Mouse (Mus musculus): ENCODE data around the gene Eif1. TPM values are rescaled to one million over a fixed set of nuclear protein-coding genes. Genes with fewer than 3 reads are reported as not detected.
"Not testable (repeated sequence)": the region's sequence is repeated elsewhere in the genome, so short reads cannot be mapped to it uniquely, and the experiment has no call there.

Eif1 gene
- polyA plus RNA-seq, 1 experiment from 2014 or later: 674 TPM

GRCm38 (mm10) chr11:100288942-100289341, 30.7 kb upstream of the Eif1 start:
- ATAC-seq (peak; percentile 11), DNase-seq (ENCODE audit: low read depth, low spot score) (peak; percentile 31)
- POLR2A ChIA-PET: interaction anchor here (0.6 to 0.7 kb wide), 2 partner anchors 9 to 337 kb away, joined by 3 to 5 read pairs; no protein-coding TSS in a partner anchor
- H3K27me3 ChIP-seq: no peaks in the 10 kb centered on the region
- CTCF ChIA-PET: interaction anchor here (0.9 kb wide), 1 partner anchor 9 kb away, joined by 7 read pairs; no protein-coding TSS in a partner anchor
- no peak for TF ChIP-seq CTCF (IDR thresholded peaks at IDR 0.05)
- in situ Hi-C loops (cut with MboI; ENCODE audit: low pct_unique_long_range_greater_than_20kb): no loop called here

- POLR2A ChIA-PET: no interaction called here
- no peaks in the 10 kb centered on the region for H3K27me3 ChIP-seq
- ATAC-seq (peak; percentile 47), DNase-seq (ENCODE audit: low read depth, low spot score) (peak; percentile 56)
- TF ChIP-seq CTCF (IDR thresholded peaks at IDR 0.05): no peak
- CTCF ChIA-PET: interaction anchor here (0.8 to 11.7 kb wide), 3 partner anchors 6 to 121 kb away, joined by 5 to 210 read pairs (median 5); no protein-coding TSS in a partner anchor
- in situ Hi-C loops (cut with MboI; ENCODE audit: low pct_unique_long_range_greater_than_20kb): loop anchor here (5.0 kb wide), 1 partner anchor 908 kb away; no protein-coding TSS in a partner anchor
Observed at GRCm38 (mm10) chr11:100290235-100290634, 29.4 kb upstream of the Eif1 start.

GRCm38 (mm10) chr11:100292884-100293283, 26.8 kb upstream of the Eif1 start:
- POLR2A ChIA-PET: no interaction called here
- no peaks in the 10 kb centered on the region for H3K27me3 ChIP-seq
- DNase-seq (ENCODE audit: low read depth, low spot score): no peak
- TF ChIP-seq CTCF (IDR thresholded peaks at IDR 0.05): no peak
- in situ Hi-C loops (cut with MboI; ENCODE audit: low pct_unique_long_range_greater_than_20kb): loop anchor here (5.0 kb wide), 1 partner anchor 911 kb away; no protein-coding TSS in a partner anchor
- ATAC-seq: no peak
- CTCF ChIA-PET: interaction anchor here (1.3 to 11.7 kb wide), 2 partner anchors 9 to 14 kb away, joined by 3 to 210 read pairs; no protein-coding TSS in a partner anchor

DNA sequence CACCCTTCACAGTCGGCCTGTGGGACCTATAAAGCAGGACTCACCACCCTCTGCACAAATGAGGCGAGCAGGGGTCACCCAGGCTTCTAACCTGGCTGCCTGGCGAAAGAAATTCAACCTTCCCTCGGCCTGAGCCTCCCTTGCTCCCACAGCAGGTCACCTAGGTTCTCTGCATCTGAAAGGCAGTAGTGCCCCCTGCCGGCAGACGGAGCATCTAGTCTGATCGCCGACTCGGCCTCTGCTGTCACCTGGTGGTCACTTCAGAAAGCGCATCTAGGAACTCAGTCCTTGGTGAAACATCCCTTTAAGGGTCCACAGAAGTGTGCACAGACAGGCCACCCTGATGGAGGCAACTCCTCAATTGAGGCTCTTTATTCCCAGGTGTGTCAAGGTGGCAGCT, 24.4 kb upstream of the Eif1 start:
- in situ Hi-C loops (cut with MboI; ENCODE audit: low pct_unique_long_range_greater_than_20kb): loop anchor here (5.0 kb wide), 3 partner anchors 288 to 833 kb away; no protein-coding TSS in a partner anchor
- DNase-seq (ENCODE audit: low read depth, low spot score) (no peak), ATAC-seq (peak; percentile 42)
- CTCF ChIA-PET: interaction anchor here (0.8 to 11.7 kb wide), 13 partner anchors 11 to 931 kb away, joined by 3 to 210 read pairs (median 3); no protein-coding TSS in a partner anchor
- no peak for TF ChIP-seq CTCF (IDR thresholded peaks at IDR 0.05)
- POLR2A ChIA-PET: interaction anchor here (0.9 kb wide), 1 partner anchor 832 kb away, joined by 3 read pairs; no protein-coding TSS in a partner anchor
- no peaks in the 10 kb centered on the region for H3K27me3 ChIP-seq

DNA sequence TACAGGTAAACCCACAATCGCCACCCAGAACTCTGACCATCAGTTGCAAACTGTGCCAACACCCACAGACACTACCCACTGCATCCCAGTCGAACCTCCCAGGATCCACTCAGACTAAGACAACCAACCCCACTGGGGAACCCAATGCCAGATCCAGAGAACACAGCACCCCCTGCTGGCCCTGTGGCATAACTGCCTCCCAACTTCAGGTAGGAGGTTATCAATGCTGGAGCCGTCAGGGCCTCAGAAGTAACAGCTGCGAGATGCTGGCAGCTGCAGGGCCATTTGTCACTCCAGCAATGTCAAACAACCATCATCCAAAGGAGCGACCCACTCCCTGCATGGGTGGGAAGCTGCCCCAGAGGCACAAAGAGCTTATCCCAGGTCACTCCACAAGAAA, 21.9 kb upstream of the Eif1 start:
- in situ Hi-C loops (cut with MboI; ENCODE audit: low pct_unique_long_range_greater_than_20kb): loop anchor here (5.0 kb wide), 3 partner anchors 290 to 836 kb away; no protein-coding TSS in a partner anchor
- H3K27me3 ChIP-seq: no peaks in the 10 kb centered on the region
- ChIA-PET POLR2A (interaction anchor here (0.6 to 0.8 kb wide), 2 partner anchors 9 to 129 kb away, joined by 3 to 10 read pairs; no protein-coding TSS in a partner anchor), CTCF (interaction anchor here (1.0 to 11.7 kb wide), 11 partner anchors 8 to 912 kb away, joined by 3 to 210 read pairs (median 5); no protein-coding TSS in a partner anchor)
- DNase-seq (ENCODE audit: low read depth, low spot score): no peak
- no peak for ATAC-seq
- TF ChIP-seq CTCF (IDR thresholded peaks at IDR 0.05): peak; percentile 64

DNA sequence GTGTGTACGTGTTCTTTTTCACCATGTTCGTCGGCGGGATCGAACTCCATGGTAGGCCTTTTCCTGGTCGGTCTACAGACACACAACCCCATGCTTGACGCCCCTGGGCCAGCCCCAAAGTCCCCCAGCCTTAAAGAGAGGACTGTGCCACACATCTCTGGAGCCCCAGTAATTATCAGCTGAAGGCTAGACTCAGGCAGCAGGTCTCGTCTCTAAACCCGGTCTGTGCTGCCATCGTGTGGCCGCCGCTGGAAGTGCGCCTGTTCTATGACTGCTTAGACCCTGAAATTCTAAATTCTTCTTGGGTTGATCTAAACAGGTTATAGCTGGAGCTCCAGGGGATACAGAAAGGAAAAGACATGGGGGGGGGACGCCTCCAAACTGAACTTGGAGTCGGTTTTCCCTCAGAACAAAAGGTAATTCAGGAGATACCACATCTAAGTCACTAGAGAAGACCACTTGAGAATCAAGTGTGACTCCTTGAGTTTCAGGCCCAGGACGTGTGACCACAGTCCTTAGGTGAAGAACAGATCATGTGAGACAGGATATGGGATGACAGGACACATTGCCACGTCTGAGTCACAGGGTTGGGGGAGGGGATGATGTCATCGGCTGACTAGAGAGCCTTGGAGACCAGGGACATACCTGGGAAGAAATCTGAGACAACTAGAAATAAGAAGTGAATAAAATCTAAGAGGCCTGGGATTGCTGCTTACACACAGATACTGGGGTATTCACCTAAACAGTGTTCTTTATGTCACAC, 21.2 kb upstream of the Eif1 start:
- DNase-seq (ENCODE audit: low read depth, low spot score) (no peak), ATAC-seq (peak; percentile 75)
- in situ Hi-C loops (cut with MboI; ENCODE audit: low pct_unique_long_range_greater_than_20kb): loop anchor here (5.0 kb wide), 3 partner anchors 291 to 836 kb away; no protein-coding TSS in a partner anchor
- CTCF ChIA-PET: interaction anchor here (0.6 to 11.7 kb wide), 12 partner anchors 8 to 912 kb away, joined by 3 to 210 read pairs (median 4); no protein-coding TSS in a partner anchor
- no peaks in the 10 kb centered on the region for H3K27me3 ChIP-seq
- POLR2A ChIA-PET: interaction anchor here (0.6 to 0.8 kb wide), 2 partner anchors 10 to 130 kb away, joined by 3 to 10 read pairs; no protein-coding TSS in a partner anchor
- peak; percentile 93 for TF ChIP-seq CTCF (IDR thresholded peaks at IDR 0.05)

DNA sequence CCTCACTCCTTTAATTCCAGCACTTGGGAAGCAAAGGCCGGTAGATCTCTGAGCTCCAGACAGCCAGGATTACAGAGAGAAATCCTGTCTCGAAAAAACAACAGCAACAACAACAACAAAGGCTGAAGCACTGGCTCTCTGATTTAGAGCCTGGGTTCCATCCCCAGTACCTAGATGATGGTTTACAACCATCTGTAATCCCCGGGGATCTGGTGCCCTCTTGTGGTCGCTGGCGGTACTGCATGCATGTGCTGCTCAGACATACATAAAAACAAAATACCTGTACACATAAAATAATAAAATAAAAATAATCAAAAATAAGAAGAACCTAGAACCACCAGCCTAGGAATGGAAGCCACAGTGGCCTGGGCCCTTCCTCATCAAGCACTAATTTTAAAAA, 19.4 kb upstream of the Eif1 start:
- POLR2A ChIA-PET: no interaction called here
- no peak for ATAC-seq
- peak; percentile 91 for TF ChIP-seq CTCF (IDR thresholded peaks at IDR 0.05)
- no peak for DNase-seq (ENCODE audit: low read depth, low spot score)
- H3K27me3 ChIP-seq: no peaks in the 10 kb centered on the region
- CTCF ChIA-PET: interaction anchor here (0.9 to 11.7 kb wide), 4 partner anchors 8 to 22 kb away, joined by 3 to 210 read pairs (median 6); no protein-coding TSS in a partner anchor
- in situ Hi-C loops (cut with MboI; ENCODE audit: low pct_unique_long_range_greater_than_20kb): no loop called here

DNA sequence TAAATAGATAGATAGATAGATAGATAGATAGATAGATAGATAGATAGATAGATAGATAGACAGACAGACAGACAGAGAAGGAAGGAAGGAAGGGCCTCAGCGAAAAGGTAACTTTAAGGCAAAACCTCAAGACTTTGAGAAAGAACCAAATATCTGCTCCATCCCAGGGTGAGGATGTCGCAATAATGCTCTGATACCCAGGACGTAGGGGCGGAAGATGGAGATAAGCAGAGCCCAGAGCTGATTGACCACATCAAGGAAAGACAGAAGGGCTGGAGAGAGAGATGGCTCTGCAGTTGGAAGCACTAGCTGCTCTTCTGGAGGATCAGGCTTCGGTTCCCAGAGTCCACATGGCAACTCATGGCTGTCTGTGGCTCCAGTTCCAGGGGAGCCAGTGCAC, 18.4 kb upstream of the Eif1 start:
- H3K27me3 ChIP-seq: no peaks in the 10 kb centered on the region
- ATAC-seq: no peak
- DNase-seq (ENCODE audit: low read depth, low spot score): no peak
- no peak for TF ChIP-seq CTCF (IDR thresholded peaks at IDR 0.05)
- ChIA-PET POLR2A (no interaction called here), CTCF (interaction anchor here (0.9 to 11.7 kb wide), 4 partner anchors 9 to 21 kb away, joined by 3 to 210 read pairs (median 6); no protein-coding TSS in a partner anchor)
- in situ Hi-C loops (cut with MboI; ENCODE audit: low pct_unique_long_range_greater_than_20kb): no loop called here

GRCm38 (mm10) chr11:100307900-100308299, 11.8 kb upstream of the Eif1 start:
- DNase-seq (ENCODE audit: low read depth, low spot score): no peak
- CTCF ChIA-PET: interaction anchor here (1.6 kb wide), 1 partner anchor 21 kb away, joined by 3 read pairs; no protein-coding TSS in a partner anchor
- in situ Hi-C loops (cut with MboI; ENCODE audit: low pct_unique_long_range_greater_than_20kb): no loop called here
- no peaks in the 10 kb centered on the region for H3K27me3 ChIP-seq
- POLR2A ChIA-PET: no interaction called here
- no peak for ATAC-seq
- no peak for TF ChIP-seq CTCF (IDR thresholded peaks at IDR 0.05)

- TF ChIP-seq CTCF (IDR thresholded peaks at IDR 0.05): peak; percentile 27
- in situ Hi-C loops (cut with MboI; ENCODE audit: low pct_unique_long_range_greater_than_20kb); ATAC-seq: not testable (repeated sequence)
Observed at GRCm38 (mm10) chr11:100308672-100309071, 11.0 kb upstream of the Eif1 start.

More at GRCm38 (mm10) chr11:100308672-100309071, 11.0 kb upstream of the Eif1 start:
- H3K27me3 ChIP-seq; POLR2A ChIA-PET; DNase-seq (ENCODE audit: low read depth, low spot score): not testable (repeated sequence)
- CTCF ChIA-PET: interaction anchor here (1.6 kb wide), 1 partner anchor 22 kb away, joined by 3 read pairs; no protein-coding TSS in a partner anchor
